ENCODE assay signal across 21 mouse cellular contexts in the genomic region with DNA sequence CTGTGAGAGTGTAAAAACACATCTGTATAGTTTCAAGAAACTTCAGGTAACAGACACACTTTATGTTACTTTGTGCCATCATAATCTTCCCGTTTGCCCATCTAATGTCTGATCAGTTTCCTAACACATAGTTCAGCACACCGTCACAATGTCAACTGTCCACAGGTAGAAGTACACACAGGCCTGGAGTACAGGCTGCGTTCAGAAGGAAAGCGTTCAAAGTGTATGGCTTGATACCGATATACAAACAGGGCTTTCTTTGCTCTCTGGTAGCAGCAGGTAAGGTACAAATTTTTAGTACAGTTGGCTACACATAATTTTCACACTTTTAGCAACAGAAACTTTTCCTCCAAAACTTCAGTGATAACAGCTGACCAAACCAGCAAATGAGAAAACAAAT.
"Had no signal": no experiment of that assay in that cellular context is flagged by ENCODE, and none has a peak within 500 bp of the region (broad histone marks: within the 10 kb centered on the region; RNA-seq: fewer than 3 reads in every experiment).

No protein-coding gene starts in this region.

- H3K4me2 ChIP-seq: heart, embryonic 12.5 days; hindbrain, embryonic 14.5 days; intestine, embryonic 15.5 days; limb, embryonic 12.5 days had no signal

- H3K9me3 ChIP-seq: heart, embryonic 10.5 days; heart, embryonic 12.5 days; intestine, embryonic 15.5 days; limb, embryonic 12.5 days had no signal

- H3K27ac ChIP-seq: gastrocnemius, adult 2 months; heart, embryonic 10.5 days; hindbrain, embryonic 14.5 days; intestine, embryonic 15.5 days; layer of hippocampus, adult 2 months; left cerebral cortex, adult 2 months; limb, embryonic 12.5 days; liver, embryonic 14.5 days had no signal

- DNase-seq: gastrocnemius, adult 2 months; gastrocnemius, postnatal 10 days; gastrocnemius, postnatal 25 days; heart, postnatal 10 days; heart, postnatal 4 days; kidney, adult 18-20 months; kidney, adult 8-10 months; kidney, postnatal 10 days; kidney, postnatal 25 days; kidney, postnatal 4 days had no signal

- H3K36me3 ChIP-seq: intestine, embryonic 15.5 days had no signal

- ATAC-seq: hindbrain, embryonic 16.5 days; inflammation-experienced regulatory T-cells, adult 6 months; intestine, embryonic 15.5 days; intestine, postnatal 0 days had no signal

- H3K9ac ChIP-seq: heart, embryonic 12.5 days; hindbrain, embryonic 14.5 days; intestine, embryonic 15.5 days; limb, embryonic 12.5 days; liver, embryonic 14.5 days had no signal

- H3K27me3 ChIP-seq: heart, embryonic 12.5 days; intestine, embryonic 15.5 days; limb, embryonic 12.5 days had no signal

- H3K4me3 ChIP-seq: gastrocnemius, adult 2 months; heart, embryonic 10.5 days; heart, embryonic 12.5 days; intestine, embryonic 15.5 days; layer of hippocampus, adult 2 months; left cerebral cortex, adult 2 months; limb, embryonic 12.5 days had no signal
